Mouse (Mus musculus) MEL (cell line): ENCODE data around the gene Mmaa. TPM values are rescaled to one million over a fixed set of nuclear protein-coding genes. Genes with fewer than 3 reads are reported as not detected.

Source experiments
- DNase-seq: peaks from one replicate; pipeline ENCODE4 v3.0.0; 2011; ENCODE audit warnings: low read depth, low spot score
- H3K27ac ChIP-seq: 2 replicates; pipeline ENCODE4 v1.5.1; 2012; ENCODE audit warnings: low read depth, mild to moderate bottlenecking, control low read depth, low read length, moderate library complexity; ENCODE audit not compliant: control insufficient read depth
- H3K27me3 ChIP-seq, 2 experiments: fragments of 150-350 bp in 1 of 2; sonication (generic) in 1 of 2; 2 replicates each; pipeline ENCODE4 v1.6.1; 2012; ENCODE audit warnings: low read length in 2 of 2, mild to moderate bottlenecking in 2 of 2, improper control_type of control experiment in 1 of 2, moderate library complexity in 1 of 2; ENCODE audit not compliant: insufficient read depth in 2 of 2, control insufficient read depth in 1 of 2
- H3K36me3 ChIP-seq, 2 experiments: 2 replicates each; pipeline ENCODE4 v1.6.1; 2012 to 2014; ENCODE audit warnings: low read length in 2 of 2, improper control_type of control experiment in 1 of 2, inconsistent platforms in 1 of 2, mild to moderate bottlenecking in 1 of 2; ENCODE audit not compliant: insufficient read depth in 2 of 2, control insufficient read depth in 1 of 2
- H3K4me1 ChIP-seq, 2 experiments: fragments of 150-350 bp in 1 of 2; sonication (generic) in 1 of 2; 2 replicates each; pipeline ENCODE4 v1.6.1; 2012; ENCODE audit warnings: low read length in 2 of 2, improper control_type of control experiment in 1 of 2, mild to moderate bottlenecking in 1 of 2; ENCODE audit not compliant: insufficient read depth in 2 of 2, control insufficient read depth in 1 of 2
- H3K4me3 ChIP-seq, 2 experiments: fragments of 150-350 bp in 1 of 2; sonication (generic) in 1 of 2; 2 replicates each; pipeline ENCODE4 v1.5.1; 2012; ENCODE audit warnings: low read depth in 2 of 2, low read length in 2 of 2, mild to moderate bottlenecking in 2 of 2, moderate library complexity in 2 of 2, control low read depth in 1 of 2, improper control_type of control experiment in 1 of 2; ENCODE audit not compliant: control insufficient read depth in 1 of 2, insufficient read depth in 1 of 2
- H3K79me2 ChIP-seq: 2 replicates; pipeline ENCODE4 v1.6.1; 2012; ENCODE audit warnings: mild to moderate bottlenecking, low read length, moderate library complexity; ENCODE audit not compliant: control insufficient read depth, poor library complexity, insufficient read depth
- H3K9ac ChIP-seq: 2 replicates; pipeline ENCODE4 v1.6.1; 2012; ENCODE audit warnings: low read depth, mild to moderate bottlenecking, control low read depth, low read length, moderate library complexity; ENCODE audit not compliant: control insufficient read depth, poor library complexity, severe bottlenecking
- H3K9me3 ChIP-seq: fragments of 150-350 bp; sonication (generic); replicated peaks from 2 replicates; pipeline ENCODE4 v1.6.1; 2012; ENCODE audit warnings: mild to moderate bottlenecking, low read length, improper control_type of control experiment, moderate library complexity; ENCODE audit not compliant: insufficient read depth
- BHLHE40 ChIP-seq: IDR thresholded peaks from 2 replicates; pipeline ENCODE4 v1.6.1; 2012; ENCODE audit warnings: low read depth, mild to moderate bottlenecking, inconsistent platforms, low read length, improper control_type of control experiment, borderline replicate concordance
- CTCF ChIP-seq, 3 experiments: IDR thresholded peaks in 2 of 3; conservative IDR thresholded peaks in 1 of 3; 2 replicates each; pipeline ENCODE4 v1.5.1; 2011 to 2012; ENCODE audit warnings: low read length in 3 of 3, low read depth in 2 of 3, mild to moderate bottlenecking in 2 of 3, improper control_type of control experiment in 1 of 3, inconsistent platforms in 1 of 3, mixed read lengths in 1 of 3, moderate library complexity in 1 of 3; ENCODE audit not compliant: control insufficient read depth in 1 of 3, insufficient read depth in 1 of 3, poor library complexity in 1 of 3, severe bottlenecking in 1 of 3
- E2F4 ChIP-seq: IDR thresholded peaks from 2 replicates; pipeline ENCODE4 v1.6.1; 2011; ENCODE audit warnings: low read depth, low read length, improper control_type of control experiment, borderline replicate concordance
- ELF1 ChIP-seq: IDR thresholded peaks from 2 replicates; pipeline ENCODE4 v1.6.1; 2014; ENCODE audit warnings: low read depth, mild to moderate bottlenecking, inconsistent platforms, low read length, improper control_type of control experiment, moderate library complexity
- ETS1 ChIP-seq: IDR thresholded peaks from 2 replicates; pipeline ENCODE4 v1.6.1; 2012; ENCODE audit warnings: low read depth, mild to moderate bottlenecking, inconsistent platforms, low read length, improper control_type of control experiment, moderate library complexity
- GABPA ChIP-seq: IDR thresholded peaks from 2 replicates; pipeline ENCODE4 v1.6.1; 2012; ENCODE audit warnings: low read depth, mild to moderate bottlenecking, inconsistent platforms, low read length, improper control_type of control experiment, moderate library complexity
- JUND ChIP-seq: IDR thresholded peaks from 2 replicates; pipeline ENCODE4 v1.6.1; 2011; ENCODE audit warnings: low read depth, mild to moderate bottlenecking, improper control_type of control experiment, low read length
- KAT2A ChIP-seq: conservative IDR thresholded peaks from 2 replicates; pipeline ENCODE4 v1.6.1; 2012; ENCODE audit warnings: low read depth, low read length, improper control_type of control experiment, inconsistent platforms
- MAFK ChIP-seq: IDR thresholded peaks from 2 replicates; pipeline ENCODE4 v1.6.1; 2011; ENCODE audit warnings: low read depth, mild to moderate bottlenecking, low read length, improper control_type of control experiment, borderline replicate concordance
- MEF2A ChIP-seq: IDR thresholded peaks from 2 replicates; pipeline ENCODE4 v1.6.1; 2014; ENCODE audit warnings: low read depth, mild to moderate bottlenecking, inconsistent platforms, low read length, improper control_type of control experiment; ENCODE audit not compliant: poor library complexity, insufficient replicate concordance, severe bottlenecking; ENCODE audit errors: extremely low read depth
- MYB ChIP-seq: IDR thresholded peaks from 2 replicates; pipeline ENCODE4 v1.6.1; 2011; ENCODE audit warnings: mild to moderate bottlenecking, low read depth, low read length, improper control_type of control experiment
- MYC ChIP-seq: IDR thresholded peaks from 2 replicates; pipeline ENCODE4 v1.6.1; 2011; ENCODE audit warnings: low read depth, mild to moderate bottlenecking, low read length, improper control_type of control experiment, moderate library complexity
- POLR2A ChIP-seq, 2 experiments: IDR thresholded peaks; 2 replicates each; pipeline ENCODE4 v1.6.1; 2011 to 2012; ENCODE audit warnings: low read length in 2 of 2, mild to moderate bottlenecking in 2 of 2, control low read depth in 1 of 2, improper control_type of control experiment in 1 of 2, low read depth in 1 of 2, moderate library complexity in 1 of 2; ENCODE audit not compliant: control insufficient read depth in 1 of 2, insufficient read depth in 1 of 2, poor library complexity in 1 of 2
- POLR2AphosphoS2 ChIP-seq: IDR thresholded peaks from 2 replicates; pipeline ENCODE4 v1.6.1; 2011; ENCODE audit warnings: low read length, improper control_type of control experiment
- RAD21 ChIP-seq: IDR thresholded peaks from 2 replicates; pipeline ENCODE4 v1.6.1; 2011; ENCODE audit warnings: mild to moderate bottlenecking, low read depth, low read length, improper control_type of control experiment
- SIN3A ChIP-seq: IDR thresholded peaks from 2 replicates; pipeline ENCODE4 v1.6.1; 2012; ENCODE audit warnings: low read length, improper control_type of control experiment, inconsistent platforms
- SMC3 ChIP-seq: IDR thresholded peaks from 2 replicates; pipeline ENCODE4 v1.6.1; 2011; ENCODE audit warnings: low read depth, low read length, improper control_type of control experiment
- TBP ChIP-seq: IDR thresholded peaks from 2 replicates; pipeline ENCODE4 v1.8.0; 2011; ENCODE audit warnings: low read depth, low read length, improper control_type of control experiment
- TCF12 ChIP-seq: IDR thresholded peaks from 2 replicates; pipeline ENCODE4 v1.6.1; 2014; ENCODE audit warnings: low read depth, mild to moderate bottlenecking, inconsistent platforms, low read length, improper control_type of control experiment, moderate library complexity
- UBTF ChIP-seq: IDR thresholded peaks from 2 replicates; pipeline ENCODE4 v1.6.1; 2012; ENCODE audit warnings: low read depth, mild to moderate bottlenecking, inconsistent platforms, low read length, improper control_type of control experiment, moderate library complexity, borderline replicate concordance; ENCODE audit not compliant: insufficient read depth
- USF1 ChIP-seq: IDR thresholded peaks from 2 replicates; pipeline ENCODE4 v1.6.1; 2014; ENCODE audit warnings: low read depth, mild to moderate bottlenecking, inconsistent platforms, low read length, improper control_type of control experiment, moderate library complexity
- ZC3H11A ChIP-seq: IDR thresholded peaks from 2 replicates; pipeline ENCODE4 v1.6.1; 2012; ENCODE audit warnings: low read depth, mild to moderate bottlenecking, inconsistent platforms, low read length, improper control_type of control experiment
- ZMIZ1 ChIP-seq: IDR thresholded peaks from 2 replicates; pipeline ENCODE4 v1.6.1; 2012; ENCODE audit warnings: low read depth, mild to moderate bottlenecking, inconsistent platforms, low read length, improper control_type of control experiment, moderate library complexity
- ZNF384 ChIP-seq: IDR thresholded peaks from 2 replicates; pipeline ENCODE4 v1.6.1; 2012; ENCODE audit warnings: low read depth, mild to moderate bottlenecking, inconsistent platforms, low read length, improper control_type of control experiment
- polyA plus RNA-seq, 2 experiments: library from polyadenylated mRNA; stranded (reverse) in 1 of 2; unstranded in 1 of 2; fragments of >175 nt in 1 of 2; fragments of >200 nt in 1 of 2; gene quantifications; 2 replicates each; pipeline versions ENCODE4 v1.2.1 to v1.2.4; 2012; ENCODE audit warnings: low replicate concordance in 2 of 2, low read depth in 1 of 2; ENCODE audit not compliant: insufficient read length in 2 of 2, insufficient read depth in 1 of 2, missing spikeins in 1 of 2
- total RNA-seq: library from RNA; depleted of rRNA; stranded (reverse); fragments of 300-350 nt; gene quantifications from 2 replicates; pipeline ENCODE4 v1.2.3, GENCODE M21; 2012

The Mmaa gene
- total and polyA plus RNA-seq, 3 experiments = 3.2 to 6.8 TPM; not detected in 1

GRCm38 (mm10) chr8:79341236-79341635 is 46.5 kb upstream of the Mmaa start:
- H3K36me3 ChIP-seq = no peaks in the 10 kb centered on the region; a peak in 1 of 4 replicates
- no peak overlapping the region for H3K4me3 ChIP-seq
- no peak overlapping the region for H3K27ac ChIP-seq
- no peak for DNase-seq
- no peak overlapping the region for H3K9ac ChIP-seq
- TF ChIP-seq ELF1 (no peak), BHLHE40 (no peak), ZC3H11A (no peak), ZMIZ1 (no peak), POLR2AphosphoS2 (no peak), UBTF (no peak), USF1 (no peak), MYB (no peak), E2F4 (no peak), CTCF (IDR thresholded peaks at IDR 0.05 in 2 of 3, conservative IDR thresholded peaks at IDR 0.05 in 1 of 3; ENCODE audit: control insufficient read depth in 1 of 3, insufficient read depth in 1 of 3, low read depth in 2 of 3, low read length in 3 of 3, poor library complexity in 1 of 3, severe bottlenecking in 1 of 3) (no peak)
- TF ChIP-seq, all 39 proteins: peak for 0
- Histone ChIP-seq H3K4me1 (no peaks in the 10 kb centered on the region), H3K9me3 (no peaks in the 10 kb centered on the region), H3K79me2 (no peaks in the 10 kb centered on the region), H3K27me3 (no peaks in the 10 kb centered on the region)

GRCm38 (mm10) chr8:79339555-79339954 is 44.8 kb upstream of the Mmaa start:
- Histone ChIP-seq H3K36me3 (no peaks in the 10 kb centered on the region; a peak in 1 of 4 replicates), H3K9me3 (no peaks in the 10 kb centered on the region), H3K4me3 (no peak overlapping the region), H3K27ac (no peak overlapping the region)
- TF ChIP-seq JUND (no peak), ZC3H11A (peak; percentile 39), RAD21 (peak; percentile 46), KAT2A (no peak), MEF2A (no peak), TCF12 (no peak), UBTF (no peak), ZNF384 (no peak), ELF1 (no peak), MAFK (no peak), ETS1 (no peak), ZMIZ1 (no peak), CTCF (IDR thresholded peaks at IDR 0.05 in 2 of 3, conservative IDR thresholded peaks at IDR 0.05 in 1 of 3; ENCODE audit: control insufficient read depth in 1 of 3, insufficient read depth in 1 of 3, low read depth in 2 of 3, low read length in 3 of 3, poor library complexity in 1 of 3, severe bottlenecking in 1 of 3) (peak; percentile 18 to 53 (median 52); a peak in 5 of 6 replicates), SIN3A (no peak), POLR2AphosphoS2 (no peak), POLR2A (IDR thresholded peaks at IDR 0.05; ENCODE audit: control insufficient read depth in 1 of 2, insufficient read depth in 1 of 2, low read depth in 1 of 2, low read length in 2 of 2, poor library complexity in 1 of 2) (no peak), MYC (no peak), TBP (no peak), SMC3 (peak; percentile 62), MYB (no peak), GABPA (no peak)
- TF ChIP-seq, all 39 proteins: peak for 4
- Histone ChIP-seq H3K4me1 (no peaks in the 10 kb centered on the region), H3K27me3 (peaks cover 0 to 2% of the 10 kb centered on the region in 2 experiments; a peak in 2 of 4 replicates), H3K9ac (no peak overlapping the region), H3K79me2 (no peaks in the 10 kb centered on the region)
- peak; percentile 12 for DNase-seq
